Mouse (Mus musculus): ENCODE measurements around the gene Cluh. TPM values are rescaled to one million over a fixed set of nuclear protein-coding genes. Genes with fewer than 3 reads are reported as not detected.

Cluh gene
- polyA plus RNA-seq, 1 experiment from 2014 or later, result 54.7 TPM

DNA sequence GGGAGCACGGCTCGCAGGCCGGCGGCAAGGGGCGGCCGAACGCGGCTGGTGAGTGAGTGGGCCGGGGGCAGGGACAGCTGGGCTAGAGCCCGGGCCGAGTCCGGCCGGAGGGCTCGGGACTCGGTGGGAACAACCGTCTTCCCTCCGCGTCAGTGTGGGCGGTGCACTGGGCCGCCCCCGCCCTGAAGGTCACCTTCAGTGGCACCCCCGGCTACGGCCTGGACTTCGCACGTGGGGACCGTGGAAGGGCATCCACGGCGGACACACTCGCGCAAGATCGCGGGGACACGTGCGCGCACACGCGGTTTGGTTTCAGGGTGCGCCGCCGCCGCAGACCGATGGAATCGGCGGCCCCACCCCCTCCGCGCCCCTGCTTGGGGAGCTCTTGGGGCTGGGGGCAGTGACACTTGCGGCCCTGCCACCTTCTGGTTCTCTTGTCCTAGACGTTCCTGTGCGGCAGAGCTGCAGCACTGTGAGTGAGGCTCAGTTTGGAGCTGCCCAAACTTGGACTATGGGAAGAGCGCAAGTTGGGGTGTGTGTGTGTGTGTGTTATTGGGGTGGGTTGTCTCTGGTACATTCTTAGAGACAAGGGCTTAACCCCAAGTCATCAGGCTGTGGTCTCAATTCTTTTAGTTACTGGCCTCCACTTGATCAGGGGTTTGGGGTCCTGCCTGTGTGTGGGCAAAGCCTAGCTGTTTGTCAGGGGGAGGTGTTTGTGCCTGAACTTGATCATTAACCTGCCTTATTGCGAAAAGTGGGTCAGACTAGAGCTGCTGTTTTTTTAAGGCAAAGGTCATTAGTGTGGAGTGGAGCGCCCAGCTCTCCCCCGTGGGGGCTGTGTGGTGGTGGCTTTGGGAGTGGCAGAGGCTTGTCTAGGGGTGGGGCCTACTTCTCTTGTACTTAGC, 604 bp downstream of the Cluh start:
- no peaks in the 10 kb centered on the region for H3K36me3 ChIP-seq
- H3K9me3 ChIP-seq (replicated peaks), result no peaks in the 10 kb centered on the region
- peak overlapping the region; percentile 83 for H3K4me2 ChIP-seq
- 1% methylated on average over 53 of the region's 53 CpGs for WGBS
- peak; percentile 30 for ATAC-seq (replicated peaks; ENCODE audit: insufficient number of reproducible peaks, insufficient read depth, low FRiP score, low read depth)
- peaks cover 55% of the 10 kb centered on the region for H3K4me1 ChIP-seq (replicated peaks)
- no peaks in the 10 kb centered on the region for H3K27me3 ChIP-seq
- peak overlapping the region; percentile 93 for H3K27ac ChIP-seq
- H3K9ac ChIP-seq, result peak overlapping the region; percentile 95
- H3K4me3 ChIP-seq, result peak overlapping the region; percentile 97

DNA sequence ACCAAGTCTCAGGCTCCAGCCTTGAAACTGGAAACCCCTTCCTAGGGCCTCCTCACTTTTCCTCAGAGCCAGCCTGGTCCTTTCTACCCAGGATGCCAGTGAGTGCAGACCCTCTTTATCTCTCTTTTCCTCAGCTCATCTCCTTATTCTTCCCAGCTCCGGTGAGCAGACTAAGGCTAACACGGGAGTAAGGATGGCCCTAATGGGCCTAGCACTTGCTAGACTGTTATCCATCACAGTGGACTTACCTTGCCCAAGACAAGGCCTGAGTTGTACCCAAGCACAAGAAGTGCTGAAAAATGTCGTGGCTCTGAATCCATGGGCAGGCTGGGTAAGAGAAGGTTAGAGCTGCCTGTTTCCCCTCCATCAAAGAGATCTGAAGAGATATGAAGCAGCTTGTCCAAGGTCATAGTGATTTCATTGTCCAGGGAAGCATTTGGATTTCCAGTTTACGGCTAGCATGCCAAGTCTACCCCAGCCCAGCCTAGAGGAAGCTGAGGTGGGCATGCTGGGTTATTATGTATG, 1.3 kb downstream of the Cluh start:
- WGBS, result 33% methylated on average over 4 of the region's 4 CpGs
- Histone ChIP-seq H3K27me3 (no peaks in the 10 kb centered on the region), H3K4me1 (replicated peaks) (peaks cover 63% of the 10 kb centered on the region), H3K4me3 (peak overlapping the region; percentile 97), H3K9me3 (replicated peaks) (no peaks in the 10 kb centered on the region), H3K27ac (peak overlapping the region; percentile 93), H3K36me3 (no peaks in the 10 kb centered on the region), H3K4me2 (peak overlapping the region; percentile 83), H3K9ac (peak overlapping the region; percentile 95)
- ATAC-seq (replicated peaks; ENCODE audit: insufficient number of reproducible peaks, insufficient read depth, low FRiP score, low read depth), result no peak

DNA sequence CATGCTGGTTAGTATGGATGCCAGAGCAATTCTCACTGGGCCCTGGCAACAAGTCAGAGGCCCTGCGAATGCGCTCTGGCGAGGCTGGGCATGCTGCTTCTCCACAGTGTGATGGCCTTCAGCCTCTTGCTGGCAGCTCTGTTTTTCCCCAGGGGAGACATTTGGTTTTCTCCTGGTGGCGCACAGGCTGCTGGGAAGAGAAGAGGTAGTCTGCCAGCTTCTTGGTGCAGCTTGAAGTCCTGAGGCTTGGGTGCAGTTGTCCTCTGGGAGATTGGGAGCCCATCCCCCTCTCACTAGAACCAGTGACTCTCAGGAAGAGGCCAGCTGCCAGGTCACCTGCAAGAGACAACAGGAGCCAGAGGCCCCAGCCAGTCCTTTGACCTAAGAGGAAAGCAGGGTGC, 3.5 kb downstream of the Cluh start:
- WGBS, result 67% methylated on average over 4 of the region's 4 CpGs
- peak overlapping the region; percentile 20 for H3K4me3 ChIP-seq
- peaks cover 15% of the 10 kb centered on the region for H3K36me3 ChIP-seq
- peaks cover 65% of the 10 kb centered on the region for H3K4me1 ChIP-seq (replicated peaks)
- no peak for ATAC-seq (replicated peaks; ENCODE audit: insufficient number of reproducible peaks, insufficient read depth, low FRiP score, low read depth)
- H3K9me3 ChIP-seq (replicated peaks), result peaks cover under 1% of the 10 kb centered on the region; the same call in 1 of the 2 replicates
- H3K27me3 ChIP-seq, result no peaks in the 10 kb centered on the region
- peak overlapping the region; percentile 93 for H3K27ac ChIP-seq
- H3K9ac ChIP-seq, result peak overlapping the region; percentile 49; the same call in 1 of the 2 replicates
- peak overlapping the region; percentile 83 for H3K4me2 ChIP-seq

DNA sequence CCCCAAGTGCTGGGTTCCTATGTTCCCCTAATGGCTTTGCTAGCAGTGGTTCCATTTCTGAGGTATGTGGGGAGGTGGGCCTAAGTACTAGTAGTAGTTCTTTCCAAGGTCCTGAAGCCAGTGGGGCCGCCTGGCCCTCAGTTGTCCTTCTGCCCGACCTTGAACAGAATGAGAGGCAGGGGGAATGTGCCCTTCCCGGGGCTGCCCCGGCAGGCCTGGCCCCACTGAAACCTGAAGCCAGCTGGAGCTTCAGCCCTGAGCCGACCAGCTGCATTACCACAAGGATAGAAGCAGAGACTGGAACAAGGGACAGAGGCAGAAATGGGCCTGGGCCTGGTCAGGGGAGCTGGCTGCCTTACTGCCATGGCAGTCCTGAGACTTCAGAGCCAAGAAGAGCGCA, 4.1 kb downstream of the Cluh start:
- Histone ChIP-seq H3K9me3 (replicated peaks) (peaks cover 4% of the 10 kb centered on the region; the same call in 1 of the 2 replicates), H3K27me3 (no peaks in the 10 kb centered on the region), H3K27ac (peak overlapping the region; percentile 93), H3K4me3 (peak overlapping the region; percentile 20), H3K36me3 (peaks cover 21% of the 10 kb centered on the region), H3K4me1 (replicated peaks) (peaks cover 65% of the 10 kb centered on the region), H3K4me2 (peak overlapping the region; percentile 83), H3K9ac (peak overlapping the region; percentile 49)
- ATAC-seq (replicated peaks; ENCODE audit: insufficient number of reproducible peaks, insufficient read depth, low FRiP score, low read depth), result peak; percentile 53
- WGBS, result 48% methylated on average over 6 of the region's 6 CpGs

DNA sequence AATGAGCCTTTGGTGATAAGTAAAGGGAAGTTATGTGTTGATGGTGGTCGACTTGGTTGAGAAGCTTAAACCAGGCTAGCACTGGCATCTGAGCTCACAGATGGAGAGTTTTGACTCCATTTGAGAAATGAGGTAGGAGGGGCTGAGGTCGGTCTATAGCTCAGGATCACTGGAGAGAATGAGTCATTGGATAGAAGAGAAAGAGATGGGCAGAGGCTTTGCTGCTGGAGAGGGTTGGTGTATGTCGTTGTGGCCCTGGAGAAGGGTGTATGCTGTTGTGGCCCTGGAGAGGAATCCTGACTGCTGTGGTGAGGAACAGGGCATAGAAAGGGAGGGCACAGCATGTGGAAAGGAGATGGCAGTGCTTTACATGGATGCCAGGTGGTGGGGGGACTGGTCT, 6.6 kb downstream of the Cluh start:
- peaks cover 46% of the 10 kb centered on the region for H3K36me3 ChIP-seq
- H3K4me1 ChIP-seq (replicated peaks), result peaks cover 50% of the 10 kb centered on the region
- no peak overlapping the region for H3K27ac ChIP-seq
- no peak overlapping the region for H3K4me2 ChIP-seq
- peaks cover 4% of the 10 kb centered on the region; the same call in 1 of the 2 replicates for H3K9me3 ChIP-seq (replicated peaks)
- H3K27me3 ChIP-seq, result no peaks in the 10 kb centered on the region
- H3K4me3 ChIP-seq, result no peak overlapping the region
- 66% methylated on average over 3 of the region's 3 CpGs for WGBS
- H3K9ac ChIP-seq, result no peak overlapping the region
- no peak for ATAC-seq (replicated peaks; ENCODE audit: insufficient number of reproducible peaks, insufficient read depth, low FRiP score, low read depth)

DNA sequence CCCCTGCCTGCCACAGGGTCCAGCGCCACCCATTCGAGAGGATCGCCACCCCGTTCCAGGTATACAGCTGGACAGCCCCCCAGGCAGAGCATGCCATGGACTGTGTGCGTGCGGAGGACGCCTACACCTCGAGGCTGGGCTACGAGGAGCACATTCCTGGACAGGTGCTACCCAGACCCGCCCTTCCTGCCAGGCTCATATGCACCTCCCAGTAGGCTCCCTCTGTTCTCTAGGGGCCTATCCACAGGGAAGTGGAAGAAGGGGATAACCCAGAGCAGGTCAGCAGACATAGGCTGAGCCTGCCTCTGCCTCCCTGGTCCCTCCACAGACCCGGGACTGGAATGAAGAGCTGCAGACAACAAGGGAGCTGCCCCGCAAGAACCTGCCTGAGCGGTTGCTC, 11.0 kb downstream of the Cluh start:
- H3K9ac ChIP-seq, result no peak overlapping the region
- no peak overlapping the region for H3K27ac ChIP-seq
- WGBS, result 94% methylated on average over 13 of the region's 13 CpGs
- ATAC-seq (replicated peaks; ENCODE audit: insufficient number of reproducible peaks, insufficient read depth, low FRiP score, low read depth), result no peak
- no peaks in the 10 kb centered on the region for H3K27me3 ChIP-seq
- no peak overlapping the region for H3K4me3 ChIP-seq
- H3K9me3 ChIP-seq (replicated peaks), result peaks cover 4% of the 10 kb centered on the region; the same call in 1 of the 2 replicates
- no peak overlapping the region for H3K4me2 ChIP-seq
- H3K4me1 ChIP-seq (replicated peaks), result peaks cover 6% of the 10 kb centered on the region; the same call in 1 of the 2 replicates
- H3K36me3 ChIP-seq, result peaks cover 90% of the 10 kb centered on the region

DNA sequence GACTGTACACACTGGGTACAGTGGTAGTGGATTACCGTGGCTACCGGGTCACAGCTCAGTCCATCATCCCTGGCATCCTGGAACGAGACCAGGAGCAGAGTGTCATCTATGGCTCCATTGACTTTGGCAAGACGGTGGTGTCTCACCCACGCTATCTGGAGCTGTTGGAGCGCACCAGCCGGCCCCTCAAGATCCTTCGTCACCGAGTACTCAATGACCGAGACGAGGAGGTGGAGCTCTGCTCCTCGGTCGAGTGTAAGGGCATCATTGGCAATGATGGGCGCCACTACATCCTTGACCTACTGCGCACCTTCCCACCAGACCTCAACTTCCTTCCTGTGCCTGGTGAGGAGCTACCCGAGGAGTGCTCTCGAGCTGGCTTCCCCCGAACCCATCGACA, 12.3 kb downstream of the Cluh start:
- Histone ChIP-seq H3K27me3 (no peaks in the 10 kb centered on the region), H3K4me3 (no peak overlapping the region), H3K4me2 (no peak overlapping the region), H3K9me3 (replicated peaks) (peaks cover 4% of the 10 kb centered on the region; the same call in 1 of the 2 replicates), H3K9ac (no peak overlapping the region), H3K36me3 (peaks cover 100% of the 10 kb centered on the region), H3K4me1 (replicated peaks) (no peaks in the 10 kb centered on the region), H3K27ac (no peak overlapping the region)
- WGBS, result 88% methylated on average over 19 of the region's 19 CpGs
- ATAC-seq (replicated peaks; ENCODE audit: insufficient number of reproducible peaks, insufficient read depth, low FRiP score, low read depth), result no peak

DNA sequence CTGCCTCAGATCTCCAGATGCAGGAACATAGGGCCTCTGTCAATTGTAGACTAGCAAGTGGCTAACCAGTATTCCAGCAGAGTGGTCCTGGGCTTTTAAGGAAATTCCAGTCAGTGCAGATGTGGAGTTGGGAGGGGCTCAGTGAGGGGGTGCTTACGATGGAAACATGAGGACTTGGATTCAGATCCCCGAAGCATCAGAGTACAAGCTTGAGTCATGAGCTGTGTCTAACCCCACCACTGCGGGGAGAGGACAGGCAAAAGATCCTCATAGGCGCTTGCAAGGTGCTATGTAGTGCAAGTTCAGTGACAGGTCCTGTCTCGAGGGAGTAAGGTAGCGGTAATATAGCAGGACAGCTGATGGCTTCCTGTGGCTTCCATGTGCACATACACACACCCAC, 12.9 kb downstream of the Cluh start:
- peaks cover 100% of the 10 kb centered on the region for H3K36me3 ChIP-seq
- no peak overlapping the region for H3K4me3 ChIP-seq
- H3K9ac ChIP-seq, result no peak overlapping the region
- H3K9me3 ChIP-seq (replicated peaks), result peaks cover 4% of the 10 kb centered on the region; the same call in 1 of the 2 replicates
- no peak for ATAC-seq (replicated peaks; ENCODE audit: insufficient number of reproducible peaks, insufficient read depth, low FRiP score, low read depth)
- no peak overlapping the region for H3K4me2 ChIP-seq
- no peak overlapping the region for H3K27ac ChIP-seq
- 84% methylated on average over 6 of the region's 6 CpGs for WGBS
- H3K4me1 ChIP-seq (replicated peaks), result no peaks in the 10 kb centered on the region
- H3K27me3 ChIP-seq, result no peaks in the 10 kb centered on the region

DNA sequence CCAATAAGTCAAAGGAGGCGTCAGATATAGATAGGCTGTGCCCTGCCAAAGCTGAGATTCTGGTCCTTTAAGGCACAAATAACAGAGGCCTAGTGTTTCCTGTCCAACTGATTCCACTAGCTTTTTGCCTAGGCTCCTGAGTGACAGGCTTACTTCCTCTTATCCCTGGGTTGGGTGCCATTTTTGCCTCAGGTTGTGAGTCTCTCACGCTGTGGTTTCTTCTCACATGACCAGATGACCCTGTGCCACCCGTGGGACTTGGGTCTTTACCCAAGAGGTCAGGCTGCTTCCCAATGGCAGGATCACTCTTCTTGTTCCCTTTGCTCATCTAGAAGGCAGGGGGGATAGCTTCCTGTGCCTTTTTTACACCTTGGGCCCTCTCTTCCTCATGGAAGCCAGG, 15.0 kb downstream of the Cluh start:
- 79% methylated on average over 3 of the region's 3 CpGs for WGBS
- no peak overlapping the region for H3K4me3 ChIP-seq
- H3K27ac ChIP-seq, result no peak overlapping the region
- no peaks in the 10 kb centered on the region for H3K27me3 ChIP-seq
- H3K4me1 ChIP-seq (replicated peaks), result no peaks in the 10 kb centered on the region
- H3K9me3 ChIP-seq (replicated peaks), result no peaks in the 10 kb centered on the region
- H3K9ac ChIP-seq, result no peak overlapping the region
- H3K4me2 ChIP-seq, result no peak overlapping the region
- ATAC-seq (replicated peaks; ENCODE audit: insufficient number of reproducible peaks, insufficient read depth, low FRiP score, low read depth), result no peak
- H3K36me3 ChIP-seq, result peaks cover 98% of the 10 kb centered on the region

DNA sequence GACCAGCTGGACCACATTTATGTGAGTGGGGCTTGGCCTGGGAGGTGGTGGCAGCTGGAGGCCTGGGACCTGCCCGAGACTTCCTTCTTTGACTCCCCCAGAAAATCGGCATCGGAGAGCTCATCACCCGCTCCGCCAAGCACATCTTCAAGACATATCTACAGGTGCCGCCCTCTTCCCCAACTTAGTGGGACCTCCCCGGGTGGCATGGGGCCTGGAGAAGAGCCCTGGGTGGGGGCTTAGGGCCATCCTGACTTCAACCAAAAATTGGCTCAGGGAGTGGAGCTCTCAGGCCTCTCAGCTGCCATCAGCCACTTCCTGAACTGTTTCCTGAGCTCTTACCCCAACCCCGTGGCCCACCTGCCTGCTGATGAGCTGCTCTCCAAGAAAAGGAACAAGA, 15.6 kb downstream of the Cluh start:
- Histone ChIP-seq H3K36me3 (peaks cover 96% of the 10 kb centered on the region), H3K4me1 (replicated peaks) (no peaks in the 10 kb centered on the region), H3K9ac (no peak overlapping the region), H3K4me2 (no peak overlapping the region), H3K9me3 (replicated peaks) (no peaks in the 10 kb centered on the region), H3K4me3 (no peak overlapping the region), H3K27me3 (no peaks in the 10 kb centered on the region), H3K27ac (no peak overlapping the region)
- no peak for ATAC-seq (replicated peaks; ENCODE audit: insufficient number of reproducible peaks, insufficient read depth, low FRiP score, low read depth)
- 90% methylated on average over 8 of the region's 8 CpGs for WGBS

DNA sequence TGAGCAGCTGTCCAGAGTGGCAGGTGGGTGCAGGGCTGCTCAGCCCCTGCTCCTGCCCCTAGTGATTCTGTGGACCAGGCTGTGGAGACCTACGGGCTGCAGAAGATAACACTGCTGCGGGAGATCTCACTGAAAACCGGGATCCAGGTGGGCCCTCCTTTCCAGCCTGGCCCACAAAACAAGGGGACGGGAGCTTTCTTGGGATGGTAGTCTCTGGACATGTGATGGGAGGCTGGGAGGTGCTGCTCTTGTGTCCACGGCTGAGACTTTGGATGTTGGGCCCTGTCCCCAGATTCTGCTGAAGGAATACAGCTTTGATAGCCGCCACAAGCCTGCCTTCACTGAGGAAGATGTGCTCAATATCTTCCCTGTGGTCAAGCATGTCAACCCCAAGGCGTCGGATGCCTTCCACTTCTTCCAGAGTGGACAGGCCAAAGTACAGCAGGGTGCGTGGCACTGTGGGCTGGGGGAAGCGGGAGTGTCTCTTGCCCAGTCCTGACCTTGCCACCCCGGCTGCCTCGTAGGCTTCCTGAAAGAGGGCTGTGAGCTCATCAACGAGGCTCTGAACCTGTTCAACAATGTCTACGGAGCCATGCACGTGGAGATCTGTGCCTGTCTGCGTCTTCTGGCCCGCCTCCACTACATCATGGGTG, 16.5 kb downstream of the Cluh start:
- H3K36me3 ChIP-seq, result peaks cover 94% of the 10 kb centered on the region
- H3K4me3 ChIP-seq, result no peak overlapping the region
- no peak overlapping the region for H3K9ac ChIP-seq
- no peak overlapping the region for H3K4me2 ChIP-seq
- no peak for ATAC-seq (replicated peaks; ENCODE audit: insufficient number of reproducible peaks, insufficient read depth, low FRiP score, low read depth)
- 87% methylated on average over 17 of the region's 17 CpGs for WGBS
- no peaks in the 10 kb centered on the region for H3K9me3 ChIP-seq (replicated peaks)
- no peak overlapping the region for H3K27ac ChIP-seq
- H3K27me3 ChIP-seq, result no peaks in the 10 kb centered on the region
- no peaks in the 10 kb centered on the region for H3K4me1 ChIP-seq (replicated peaks)

Measured in heart, embryonic 15.5 days (tissue).